Mouse (Mus musculus) ES-E14 (cell line): ENCODE results near the gene Mrpl12. TPM values are rescaled to one million over a fixed set of nuclear protein-coding genes. Genes with fewer than 3 reads are reported as not detected.

Experiments used
- DNase-seq: peaks from one replicate; pipeline ENCODE4 v3.0.0-alpha.2; 2013; ENCODE audit warnings: low read depth, low spot score
- H3K27ac ChIP-seq: 2 replicates; pipeline ENCODE4 v1.5.1; 2012; ENCODE audit warnings: low read depth, mild to moderate bottlenecking, low read length, moderate library complexity, mixed read lengths; ENCODE audit not compliant: poor library complexity, insufficient read depth, severe bottlenecking
- H3K36me3 ChIP-seq: 2 replicates; pipeline ENCODE4 v1.6.1; 2012; ENCODE audit warnings: mild to moderate bottlenecking, low read length, moderate library complexity, mixed read lengths; ENCODE audit not compliant: control insufficient read depth, poor library complexity, insufficient read depth, severe bottlenecking
- H3K4me1 ChIP-seq, 2 experiments: fragments of 150-350 bp in 1 of 2; sonication (generic) in 1 of 2; 2 replicates each; pipeline ENCODE4 v1.6.1; 2012; ENCODE audit warnings: low read length in 2 of 2, mild to moderate bottlenecking in 1 of 2, mixed read lengths in 1 of 2; ENCODE audit not compliant: control insufficient read depth in 2 of 2, insufficient read depth in 2 of 2, poor library complexity in 1 of 2
- H3K4me3 ChIP-seq, 2 experiments: fragments of 150-350 bp in 1 of 2; sonication (generic) in 1 of 2; 2 replicates each; pipeline ENCODE4 v1.5.1; 2012; ENCODE audit warnings: low read length in 2 of 2, low read depth in 1 of 2, mild to moderate bottlenecking in 1 of 2, mixed read lengths in 1 of 2; ENCODE audit not compliant: insufficient read depth in 1 of 2, poor library complexity in 1 of 2, severe bottlenecking in 1 of 2
- H3K9ac ChIP-seq: 2 replicates; pipeline ENCODE4 v1.6.1; 2012; ENCODE audit warnings: low read depth, mild to moderate bottlenecking, low read length, mixed read lengths; ENCODE audit not compliant: poor library complexity, insufficient read depth, severe bottlenecking
- H3K9me3 ChIP-seq: fragments of 150-350 bp; sonication (generic); 2 replicates; pipeline ENCODE4 v1.6.1; 2012; ENCODE audit warnings: low read depth, mild to moderate bottlenecking, low read length; ENCODE audit not compliant: control insufficient read depth, insufficient read depth
- CHD2 ChIP-seq: IDR thresholded peaks from 2 replicates; pipeline ENCODE4 v1.6.1; 2014; ENCODE audit warnings: mild to moderate bottlenecking, low read depth, low read length, inconsistent platforms
- HCFC1 ChIP-seq: IDR thresholded peaks from 2 replicates; pipeline ENCODE4 v1.6.1; 2012; ENCODE audit warnings: low read length, inconsistent platforms, borderline replicate concordance; ENCODE audit not compliant: insufficient read depth
- MAFK ChIP-seq: IDR thresholded peaks from 2 replicates; pipeline ENCODE4 v1.6.1; 2014; ENCODE audit warnings: mild to moderate bottlenecking, low read depth, low read length, inconsistent platforms; ENCODE audit not compliant: insufficient read depth
- ZC3H11A ChIP-seq: IDR thresholded peaks from 2 replicates; pipeline ENCODE4 v1.6.1; 2012; ENCODE audit warnings: low read depth, mild to moderate bottlenecking, inconsistent platforms, low read length, borderline replicate concordance
- ZNF384 ChIP-seq: IDR thresholded peaks from 2 replicates; pipeline ENCODE4 v1.6.1; 2012; ENCODE audit warnings: low read depth, low read length, inconsistent platforms
- in situ Hi-C, 2 experiments: fragments of 600-800 bp; cut with MboI; formaldehyde crosslinking; loops; one replicate each; pipeline ENCODE4 v1.15.1; 2025; ENCODE audit warnings: low sequenced_read_pairs in 2 of 2, inconsistent platforms in 1 of 2; ENCODE audit not compliant: unreplicated experiment in 2 of 2
- total RNA-seq: library from RNA; depleted of rRNA; stranded (reverse); fragments of 300-350 nt; gene quantifications from 2 replicates; pipeline ENCODE4 v1.2.3, GENCODE M21; 2012

Gene Mrpl12
- total RNA-seq, 1 experiment: 136 TPM

DNA sequence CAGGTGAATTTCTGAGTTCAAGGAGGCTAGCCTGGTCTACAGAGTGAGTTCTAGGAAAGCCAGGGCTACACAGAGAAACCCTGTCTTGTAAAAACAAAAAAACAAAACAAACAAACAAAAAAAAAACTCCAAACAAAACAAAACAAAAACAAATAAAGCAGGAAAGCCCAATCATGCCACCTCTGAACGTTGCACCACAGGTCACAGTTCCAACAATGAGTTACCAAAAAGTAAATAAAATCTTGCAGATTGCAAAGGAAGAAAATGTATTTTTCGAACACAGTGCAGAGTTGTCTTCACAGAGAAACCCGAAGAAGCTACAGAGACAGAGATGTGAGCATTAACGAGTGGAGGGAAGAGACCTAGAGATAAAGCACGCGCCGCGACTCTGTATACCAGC lies 38.2 kb downstream of the Mrpl12 start:
- H3K9me3 ChIP-seq: no peaks in the 10 kb centered on the region
- no peaks in the 10 kb centered on the region for H3K36me3 ChIP-seq
- in situ Hi-C loops: no loop called here
- TF ChIP-seq CHD2 (no peak), ZC3H11A (no peak), MAFK (no peak), HCFC1 (no peak), ZNF384 (no peak)
- no peak for DNase-seq
- H3K27ac ChIP-seq: no peak overlapping the region
- no peak overlapping the region for H3K4me3 ChIP-seq
- H3K4me1 ChIP-seq: no peaks in the 10 kb centered on the region
- no peak overlapping the region for H3K9ac ChIP-seq

DNA sequence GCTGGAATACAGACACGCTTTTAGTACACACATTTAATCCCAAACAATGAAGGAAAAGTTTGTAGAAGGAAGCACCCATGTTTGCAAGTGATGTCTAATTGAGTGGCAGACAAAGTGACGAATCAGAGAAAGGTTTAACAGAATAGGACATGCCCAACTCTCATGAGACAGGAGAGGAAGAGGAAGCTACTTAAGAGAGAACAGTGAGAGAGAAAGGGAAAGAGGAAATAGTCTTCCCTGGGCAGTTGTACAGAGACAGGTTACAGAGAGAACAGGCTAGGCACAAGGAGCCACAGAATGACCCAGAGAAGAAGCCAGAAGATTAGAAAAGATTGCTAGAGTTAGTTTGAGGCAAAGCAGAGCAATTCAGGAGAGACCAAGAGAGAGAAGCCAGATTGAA lies 41.5 kb downstream of the Mrpl12 start:
- no peak overlapping the region for H3K27ac ChIP-seq
- no peaks in the 10 kb centered on the region for H3K9me3 ChIP-seq
- peaks cover 0 to under 1% of the 10 kb centered on the region in 2 experiments; a peak in 1 of 4 replicates for H3K4me1 ChIP-seq
- DNase-seq: no peak
- H3K9ac ChIP-seq: no peak overlapping the region
- no peak for TF ChIP-seq CHD2
- no peak for TF ChIP-seq MAFK
- no peak for TF ChIP-seq ZC3H11A
- no peak for TF ChIP-seq ZNF384
- no peak for TF ChIP-seq HCFC1
- no peaks in the 10 kb centered on the region for H3K36me3 ChIP-seq
- H3K4me3 ChIP-seq: no peak overlapping the region
- in situ Hi-C loops: no loop called here

DNA sequence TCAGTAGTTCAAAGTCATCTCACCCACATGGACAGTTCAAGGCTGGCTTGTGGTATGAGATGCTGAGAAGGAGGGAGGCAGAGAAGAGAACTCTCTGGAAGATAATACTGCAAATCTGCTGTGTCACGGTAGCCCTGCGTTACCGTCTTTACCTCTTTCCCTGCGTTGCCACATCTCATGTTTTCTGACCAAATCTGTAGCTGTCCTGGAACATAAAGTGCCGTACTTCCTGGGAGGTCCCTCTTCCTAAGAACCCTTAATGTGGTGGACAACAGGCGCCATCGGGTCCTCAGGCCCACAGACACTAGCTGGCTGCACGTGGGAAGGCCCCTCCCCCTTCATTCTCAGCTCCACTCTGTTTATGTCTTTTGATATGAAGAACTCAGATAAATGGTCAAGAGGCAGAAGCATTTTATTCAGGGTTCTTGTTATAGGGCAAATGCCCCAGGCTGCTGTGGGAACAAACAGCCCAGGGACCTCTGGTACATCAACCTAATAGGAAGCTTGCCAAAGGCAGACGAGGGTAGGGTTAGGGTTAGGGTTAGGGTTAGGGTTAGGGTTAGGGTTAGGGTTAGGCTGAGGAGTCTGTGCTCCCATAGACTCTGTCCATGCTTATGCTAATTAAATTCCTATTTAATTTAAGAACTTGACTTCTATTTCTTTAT lies 43.4 kb downstream of the Mrpl12 start:
- Histone ChIP-seq H3K27ac (no peak overlapping the region), H3K9me3 (no peaks in the 10 kb centered on the region), H3K4me3 (no peak overlapping the region), H3K9ac (no peak overlapping the region), H3K36me3 (no peaks in the 10 kb centered on the region), H3K4me1 (peaks cover 0 to 2% of the 10 kb centered on the region in 2 experiments; a peak in 1 of 4 replicates)
- no peak for DNase-seq
- TF ChIP-seq HCFC1: no peak
- no peak for TF ChIP-seq CHD2
- TF ChIP-seq ZC3H11A: no peak
- TF ChIP-seq ZNF384: no peak
- no peak for TF ChIP-seq MAFK
- in situ Hi-C loops: no loop called here

DNA sequence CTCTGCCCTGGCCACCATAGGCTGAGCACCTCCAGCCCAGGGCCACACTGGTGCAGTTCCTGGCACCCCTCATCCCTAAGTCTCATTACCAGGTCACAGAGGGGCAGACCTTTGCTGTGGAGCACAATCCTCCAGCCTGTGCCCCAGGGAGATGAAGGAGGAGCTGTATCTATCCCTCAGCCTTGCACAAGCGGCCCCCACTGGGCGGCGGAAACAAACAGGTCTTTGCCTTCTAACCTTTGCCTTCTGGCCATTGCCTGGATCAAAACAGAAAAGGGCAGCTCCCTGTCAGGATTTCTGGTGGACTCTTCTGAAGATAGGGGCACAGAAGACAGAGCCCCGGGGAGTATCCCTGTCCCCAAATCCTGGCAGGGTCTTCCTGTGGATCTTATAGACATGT lies 44.5 kb downstream of the Mrpl12 start:
- in situ Hi-C loops: no loop called here
- no peak for DNase-seq
- peaks cover 0 to 2% of the 10 kb centered on the region in 2 experiments; a peak in 1 of 4 replicates for H3K4me1 ChIP-seq

More for the DNA sequence above, 44.5 kb downstream of the Mrpl12 start:
- Histone ChIP-seq H3K36me3 (no peaks in the 10 kb centered on the region), H3K9ac (no peak overlapping the region), H3K9me3 (no peaks in the 10 kb centered on the region), H3K4me3 (no peak overlapping the region), H3K27ac (no peak overlapping the region)
- TF ChIP-seq ZNF384 (no peak), CHD2 (no peak), HCFC1 (no peak), ZC3H11A (no peak), MAFK (no peak)
